Mouse (Mus musculus) inflammation-experienced regulatory T-cells (primary cell): ENCODE data around the gene Naglu. TPM values are rescaled to one million over a fixed set of nuclear protein-coding genes. Genes with fewer than 3 reads are reported as not detected.

ENCODE experiments used
- polyA plus RNA-seq, 2 experiments: library from polyadenylated mRNA; unstranded; fragments of 100-300 nt; shearing (Covaris generic); gene quantifications; one replicate each; pipeline ENCODE4 v1.2.1; 2017

The Naglu gene
- 10 to 100 TPM; 27.4 to 32.0 TPM for polyA plus RNA-seq

DNA sequence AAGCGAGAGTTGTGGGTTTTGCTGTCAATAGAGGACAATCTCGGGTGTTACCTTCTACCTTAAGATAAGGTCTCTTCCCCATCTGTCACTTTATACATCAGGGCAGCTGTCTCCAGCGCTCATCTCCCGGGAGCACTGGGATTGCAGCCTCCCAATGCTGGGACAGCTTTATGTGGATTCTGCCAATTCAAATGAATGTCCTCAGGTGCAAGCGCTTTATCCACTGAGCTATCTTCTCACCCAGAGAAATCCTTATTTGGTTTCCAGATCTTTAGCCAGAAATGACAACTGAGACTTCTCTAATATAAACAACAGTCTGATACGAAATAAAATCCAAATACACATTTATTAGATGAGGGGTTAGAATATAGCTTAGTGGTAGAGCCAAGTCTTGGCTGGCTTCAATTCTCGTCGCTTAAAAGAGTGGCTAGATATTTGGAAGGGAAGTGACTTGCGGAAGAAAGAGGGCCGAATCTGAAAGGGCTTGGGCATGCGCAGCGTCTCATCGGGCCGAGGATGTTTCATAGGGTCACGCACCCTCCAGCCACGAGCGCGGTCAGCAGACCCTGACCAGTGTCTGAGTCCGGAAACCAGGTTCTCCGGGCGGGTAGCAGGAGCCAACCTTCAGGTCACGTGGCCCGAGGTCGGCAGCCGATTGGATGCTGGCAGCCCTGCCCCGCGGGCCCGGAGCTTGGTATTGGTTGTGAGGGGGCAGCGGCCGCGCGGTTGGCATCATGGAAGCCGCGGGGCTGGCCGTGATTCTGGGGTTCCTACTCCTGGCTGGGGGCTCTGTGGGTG is at the start of gene Naglu:
TSS of gene Naglu (plus strand) at position 622 of the 798 bp plus-strand sequence.

DNA sequence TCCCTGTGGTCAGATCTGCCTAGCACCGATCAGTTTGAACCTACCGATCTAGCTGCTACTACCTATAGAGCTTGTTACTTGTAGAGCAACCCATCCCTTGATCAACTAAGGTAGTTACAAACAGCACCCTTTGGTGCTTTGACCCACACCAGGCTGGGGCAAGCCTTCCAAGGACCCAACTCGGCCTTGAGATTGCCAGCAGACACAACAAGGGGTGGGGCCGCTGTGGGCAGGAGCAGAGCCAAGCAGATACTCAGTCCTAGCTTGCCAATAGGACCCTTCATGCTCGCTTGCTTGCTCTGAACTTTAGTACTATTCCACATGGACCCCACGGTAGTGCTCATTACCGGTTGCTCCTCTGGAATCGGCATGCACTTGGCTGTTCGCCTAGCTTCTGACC is 8.3 kb downstream of the Naglu start, which contains the start of gene Hsd17b1:
TSS of gene Hsd17b1 (plus strand) at position 291 of the 400 bp plus-strand sequence.

DNA sequence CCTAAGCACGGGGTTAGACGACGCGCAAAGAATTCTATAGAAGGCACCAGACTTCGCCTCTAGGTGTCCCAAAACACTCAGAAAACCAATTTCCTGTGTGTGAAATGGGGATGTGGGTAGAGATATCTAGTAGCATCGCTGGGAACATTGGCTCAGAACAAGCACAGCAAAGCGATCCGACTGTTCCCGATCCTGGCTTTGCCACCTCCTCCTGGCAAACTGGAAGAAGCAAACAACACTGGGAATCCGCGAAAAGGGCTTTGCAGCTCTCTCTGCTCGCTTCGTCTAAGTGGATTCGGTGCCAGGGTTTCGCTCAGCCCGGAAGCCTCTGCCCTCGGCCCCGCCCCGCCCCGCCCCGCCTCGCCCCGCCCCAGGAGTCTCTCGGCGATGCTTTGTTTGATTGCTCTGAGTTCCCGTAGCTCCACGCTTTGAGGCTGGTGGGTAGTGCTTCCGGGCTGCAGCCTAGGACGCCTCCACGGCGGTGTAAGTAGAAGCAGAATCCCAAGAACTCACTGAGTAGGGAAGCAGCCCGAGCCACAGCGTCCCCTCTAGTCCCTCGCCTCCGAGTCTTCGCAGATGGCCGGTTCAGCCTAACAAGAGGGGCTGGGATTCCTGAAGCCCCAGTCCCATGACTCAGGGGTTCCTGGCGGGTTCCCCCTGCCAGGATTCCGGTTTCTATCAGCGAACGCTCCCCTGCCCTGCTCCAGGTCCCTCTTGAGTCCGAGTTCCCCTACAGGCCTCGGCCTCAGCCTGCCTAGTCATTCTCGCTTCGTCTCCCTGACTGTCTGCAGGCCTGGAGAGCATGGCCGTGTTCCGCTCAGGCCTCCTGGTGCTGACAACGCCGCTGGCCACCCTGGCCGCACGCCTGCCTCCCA is 12.6 kb downstream of the Naglu start, which contains the start of gene Coasy:
TSS of gene Coasy (plus strand) at position 358 of the 875 bp plus-strand sequence.

DNA sequence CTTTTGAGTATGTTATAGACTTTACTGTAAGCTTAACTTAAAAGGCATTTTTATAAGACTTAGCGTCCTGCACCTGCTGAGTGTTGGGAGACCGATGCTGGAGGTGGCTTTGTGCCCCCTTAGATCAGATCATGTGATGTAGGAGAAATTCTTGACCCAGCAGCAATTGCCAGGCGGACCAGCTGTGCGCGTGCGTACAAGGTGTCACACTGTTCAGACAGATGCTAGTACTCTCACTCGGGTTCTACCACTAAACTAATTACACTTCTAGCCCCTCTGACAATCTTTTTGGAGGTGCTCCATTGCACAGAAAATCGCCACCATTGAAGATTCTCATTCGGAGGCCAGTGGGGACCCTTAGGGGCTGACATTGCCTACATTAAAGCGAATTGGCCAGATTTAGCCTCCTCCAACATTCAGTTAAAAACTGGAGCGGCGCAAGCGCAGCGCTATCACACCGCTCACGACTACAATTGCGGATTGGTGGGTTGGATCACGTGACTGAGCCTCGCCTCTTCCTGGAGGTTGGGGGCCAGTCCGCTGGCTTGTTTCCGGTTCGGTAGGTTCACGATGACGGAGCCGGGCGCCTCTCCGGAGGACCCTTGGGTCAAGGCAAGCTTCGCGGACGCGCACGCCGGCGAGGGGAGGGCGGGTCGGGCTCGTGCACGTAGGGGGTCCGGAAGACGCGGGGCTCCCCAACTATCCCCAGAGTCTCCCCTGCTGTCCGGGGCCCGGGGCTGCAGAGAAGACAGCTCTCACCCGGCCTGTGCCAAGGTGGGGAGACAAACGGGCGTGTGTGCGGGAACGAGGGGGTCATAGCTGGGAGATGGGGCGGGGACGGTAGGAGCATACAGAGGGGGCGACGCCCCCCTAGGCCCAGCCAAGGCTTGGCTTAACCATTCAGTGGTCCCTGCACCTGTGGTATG is 17.2 kb downstream of the Naglu start, which contains the start of gene Mlx:
TSS of gene Mlx (plus strand) at position 522 of the 926 bp plus-strand sequence.

DNA sequence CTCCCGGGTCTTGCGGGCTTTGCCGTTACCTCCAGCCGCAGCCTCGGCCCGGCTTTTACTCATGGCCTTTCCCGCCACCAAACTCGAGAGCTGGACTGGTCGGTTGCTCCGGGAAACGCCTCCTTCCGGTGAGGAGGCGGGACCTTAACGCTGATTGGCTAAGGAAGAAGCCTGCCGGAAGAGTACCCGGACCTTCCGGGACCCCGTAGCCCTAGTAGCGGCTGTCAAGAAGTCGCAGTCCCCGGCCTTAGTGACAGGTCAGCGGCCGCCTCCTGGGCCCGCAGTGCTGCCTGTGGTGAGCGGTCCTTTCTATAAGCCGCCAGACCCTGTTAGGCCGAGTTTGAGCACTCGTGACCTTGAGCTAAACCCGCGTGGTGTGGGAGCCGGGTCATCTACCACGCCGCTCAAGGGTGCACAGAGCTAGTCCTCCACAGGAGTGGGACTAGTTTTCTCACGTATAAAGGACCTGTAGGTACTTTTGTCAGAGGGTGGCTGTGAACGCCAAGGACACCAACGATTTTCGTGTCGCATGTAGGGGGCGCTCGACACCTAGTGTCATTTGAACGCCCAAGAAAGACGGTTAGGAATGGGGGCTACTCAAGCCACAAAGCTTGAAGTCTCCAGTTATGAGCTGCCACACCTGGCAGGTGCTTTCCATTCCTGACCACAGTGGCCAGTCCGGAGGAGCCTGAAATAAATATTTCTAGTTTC is 25.7 kb downstream of the Naglu start, which contains the start of gene Psmc3ip:
TSS of gene Psmc3ip (minus strand) at position 123 of the 711 bp plus-strand sequence.

DNA sequence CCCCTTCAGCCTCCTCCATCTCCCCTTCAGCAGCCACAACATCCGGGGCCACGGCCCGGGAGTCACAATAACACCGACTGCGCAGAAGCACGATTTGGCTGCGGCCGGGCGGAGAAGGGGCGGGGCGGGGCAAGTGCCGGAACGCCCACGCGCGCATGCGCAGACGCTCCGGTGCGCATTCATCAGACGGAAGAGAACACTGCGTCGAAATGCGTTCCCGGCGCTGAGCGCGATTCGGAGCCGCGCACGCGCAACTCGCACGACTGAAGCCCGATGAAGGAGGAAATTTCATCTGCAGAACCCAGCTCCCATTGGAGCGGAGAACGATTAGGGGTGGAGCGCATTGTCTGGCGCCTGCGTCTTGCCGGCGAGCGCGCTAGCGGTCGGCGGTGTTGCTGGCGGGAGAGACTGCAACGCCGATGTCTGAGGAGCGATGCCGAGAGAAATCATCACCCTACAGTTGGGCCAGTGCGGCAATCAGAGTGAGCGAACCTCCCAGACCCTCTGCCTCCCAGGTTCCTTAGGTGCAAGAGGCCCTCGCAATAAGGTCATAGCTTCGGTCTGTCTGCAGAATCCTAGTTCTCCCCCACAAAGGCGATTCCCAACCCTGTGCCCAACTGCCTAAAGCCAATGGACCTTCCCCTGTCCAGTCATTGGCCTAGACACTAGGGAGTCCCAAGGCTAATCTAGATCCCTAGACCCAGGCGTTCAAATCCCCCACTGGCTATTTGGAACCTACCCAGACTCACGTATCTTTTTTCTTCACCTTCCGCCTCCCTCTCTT is 50.1 kb downstream of the Naglu start, which contains the start of the genes Retreg3 and Tubg1:
TSS of gene Retreg3 (minus strand) at position 133 of the 784 bp plus-strand sequence.
TSS of gene Tubg1 (plus strand) at position 178 of the 784 bp plus-strand sequence.

Other genes with a start within 250 kb of the Naglu start
- 100 to 1,000 TPM; 119 to 160 TPM for gene Stat5b, start 219.3 kb upstream of the Naglu start, polyA plus RNA-seq
- gene Stat5a, start 210.7 kb upstream of the Naglu start, polyA plus RNA-seq = 10 to 100 TPM; 67.9 to 84.1 TPM
- gene Stat3, start 130.5 kb upstream of the Naglu start, polyA plus RNA-seq = 100 to 1,000 TPM; 233 to 234 TPM
- under 1 TPM; 0.32 to 0.83 TPM for gene Cavin1, start 99.1 kb upstream of the Naglu start, polyA plus RNA-seq
- 1 to 10 TPM; 8.9 to 9.8 TPM for gene Atp6v0a1, start 60.6 kb upstream of the Naglu start, polyA plus RNA-seq
- 1 to 10 TPM in 1 of 2 experiments, under 1 TPM in 1; 0.39 to 2.9 TPM for gene Hsd17b1, start 8.4 kb downstream of the Naglu start, polyA plus RNA-seq
- 10 to 100 TPM; 26.6 to 33.3 TPM for gene Coasy, start 12.6 kb downstream of the Naglu start, polyA plus RNA-seq
- 100 to 1,000 TPM in 1 of 2 experiments, 10 to 100 TPM in 1; 81.3 to 127 TPM for gene Mlx, start 17.3 kb downstream of the Naglu start, polyA plus RNA-seq
- 1 to 10 TPM; 6.8 to 8.2 TPM for gene Psmc3ip, start 25.4 kb downstream of the Naglu start, polyA plus RNA-seq
- gene Retreg3, start 49.9 kb downstream of the Naglu start, polyA plus RNA-seq = 10 to 100 TPM; 68.5 to 73.8 TPM
- 10 to 100 TPM; 36.2 to 39.8 TPM for gene Tubg1, start 49.9 kb downstream of the Naglu start, polyA plus RNA-seq
- 1 to 10 TPM; 4.0 to 6.8 TPM for gene Tubg2, start 85.9 kb downstream of the Naglu start, polyA plus RNA-seq
- gene Cntnap1, start 100.5 kb downstream of the Naglu start, polyA plus RNA-seq = under 1 TPM; 0.25 to 0.27 TPM
- 1 to 10 TPM in 1 of 2 experiments, under 1 TPM in 1; 0.14 to 1.2 TPM for gene Plekhh3, start 101.3 kb downstream of the Naglu start, polyA plus RNA-seq
- gene Ccr10, start 105.4 kb downstream of the Naglu start, polyA plus RNA-seq = 1 to 10 TPM in 1 of 2 experiments, under 1 TPM in 1; 0.70 to 5.0 TPM
- gene Ezh1, start 156.5 kb downstream of the Naglu start, polyA plus RNA-seq = 10 to 100 TPM; 66.9 to 83.4 TPM
- gene Ramp2, start 176.0 kb downstream of the Naglu start, polyA plus RNA-seq = 1 to 10 TPM in 1 of 2 experiments, not detected in 1; 1.3 TPM
- gene Vps25, start 183.7 kb downstream of the Naglu start, polyA plus RNA-seq = 100 to 1,000 TPM; 145 to 147 TPM
- 1 to 10 TPM; 2.7 to 2.9 TPM for gene Wnk4, start 190.6 kb downstream of the Naglu start, polyA plus RNA-seq
- gene Cntd1, start 209.0 kb downstream of the Naglu start, polyA plus RNA-seq = 1 to 10 TPM in 1 of 2 experiments, under 1 TPM in 1; 0.90 to 1.2 TPM
- 100 to 1,000 TPM; 101 to 110 TPM for gene Coa3, start 209.1 kb downstream of the Naglu start, polyA plus RNA-seq
- 100 to 1,000 TPM; 184 to 206 TPM for gene Becn1, start 232.3 kb downstream of the Naglu start, polyA plus RNA-seq
- 100 to 1,000 TPM; 161 to 164 TPM for gene Psme3, start 246.2 kb downstream of the Naglu start, polyA plus RNA-seq